Mouse (Mus musculus) bone marrow macrophage, adult 2 months (primary cell): ENCODE measurements around the gene Tmem121.

ENCODE experiments used
- CTCF ChIP-seq: IDR thresholded peaks from 2 replicates; pipeline ENCODE4 v1.5.1; 2012; ENCODE audit warnings: low read depth, mild to moderate bottlenecking, low read length, moderate library complexity
- POLR2A ChIP-seq: IDR thresholded peaks from 2 replicates; pipeline ENCODE4 v1.6.1; 2012; ENCODE audit warnings: mild to moderate bottlenecking, low read depth, low read length, borderline replicate concordance

GRCm38 (mm10) chr12:113157521-113157920 is 28.2 kb upstream of the Tmem121 start:
- TF ChIP-seq CTCF (no peak), POLR2A (no peak)
